Mouse (Mus musculus): ENCODE measurements around the gene Terb1.

DNA sequence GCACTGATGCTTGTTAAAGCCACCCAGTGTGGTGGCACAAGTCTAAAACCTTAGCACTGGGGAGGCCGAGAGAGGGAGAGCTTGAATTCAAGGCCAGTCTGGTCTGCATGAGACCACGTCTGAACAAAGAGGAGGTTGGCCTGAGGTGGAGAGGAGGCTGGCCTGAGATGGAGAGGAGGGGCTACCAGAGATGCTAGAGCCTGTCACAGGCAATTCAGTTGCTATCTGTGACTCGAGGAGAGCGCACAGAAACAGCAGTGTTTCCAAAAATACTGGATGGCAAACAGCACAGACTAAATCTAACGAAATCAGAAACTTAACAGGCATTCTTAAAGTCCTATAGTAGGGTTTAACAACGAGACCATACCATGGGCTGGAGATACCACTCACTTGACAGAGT, 64.5 kb downstream of the Terb1 start:
- TF ChIP-seq CTCF (conservative IDR thresholded peaks at IDR 0.05; ENCODE audit: insufficient read depth, insufficient read length, low read depth, low read length) (no peak), POLR2A (IDR thresholded peaks at IDR 0.05; ENCODE audit: low read depth, low read length) (no peak)

Measured in kidney, adult 2 months (tissue).